Mouse (Mus musculus): ENCODE data around the gene Synrg.
A peak's percentile ranks its signal among the peaks of the same experiment; 100 is the strongest.

Synrg gene

GRCm38 (mm10) chr11:83981338-83981737 lies 17.1 kb downstream of the Synrg start:
- DNase-seq (ENCODE audit: low spot score in 2 of 2) = no peak

DNA sequence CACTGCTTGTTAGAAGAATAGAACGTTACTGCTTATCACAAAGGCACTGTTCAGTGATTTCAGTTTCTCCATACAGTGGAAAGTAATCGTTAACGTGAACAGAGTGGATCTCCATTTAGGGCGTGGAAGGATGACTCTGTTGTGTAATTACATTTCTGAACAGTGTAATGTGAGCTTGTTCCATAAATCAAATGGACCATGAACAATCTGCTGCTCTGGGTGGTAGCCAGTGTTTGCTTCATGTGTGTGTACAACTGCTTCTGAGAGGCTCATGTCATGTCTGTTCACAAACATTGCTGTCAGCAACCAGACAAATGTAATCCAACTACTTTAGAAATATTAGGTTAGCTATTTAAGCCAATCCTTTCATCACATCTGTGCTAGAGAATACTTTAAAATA lies 27.5 kb downstream of the Synrg start:
- DNase-seq (ENCODE audit: low spot score in 2 of 2) = no peak

- no peak for DNase-seq (ENCODE audit: low spot score in 2 of 2)
These were observed 29.2 kb downstream of the Synrg start for GRCm38 (mm10) chr11:83993428-83993827.

DNA sequence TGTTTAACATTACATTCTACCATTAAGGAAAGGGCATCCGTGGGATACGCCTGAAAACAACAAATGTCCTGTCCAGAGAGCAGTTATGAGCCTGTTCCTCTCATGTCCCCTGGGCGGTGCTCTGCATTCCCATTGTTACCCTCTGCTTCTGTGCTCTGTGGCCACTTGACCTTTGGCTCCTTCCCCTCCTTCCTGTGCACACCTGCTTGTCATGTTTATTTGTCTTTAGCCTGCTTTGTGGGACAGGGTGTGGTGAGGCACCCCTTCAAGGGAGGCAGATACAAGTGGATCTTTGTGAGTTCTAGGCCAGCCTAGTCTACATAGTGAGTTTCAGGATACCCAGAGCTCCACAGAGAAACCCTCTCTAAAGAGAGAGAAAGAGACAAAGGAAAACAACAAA lies 30.3 kb downstream of the Synrg start:
- no peak for DNase-seq (ENCODE audit: low spot score in 2 of 2)

- peak; percentile 33 to 56 for DNase-seq (ENCODE audit: low spot score in 2 of 2)
These were observed 31.3 kb downstream of the Synrg start for GRCm38 (mm10) chr11:83995535-83995950.

DNA sequence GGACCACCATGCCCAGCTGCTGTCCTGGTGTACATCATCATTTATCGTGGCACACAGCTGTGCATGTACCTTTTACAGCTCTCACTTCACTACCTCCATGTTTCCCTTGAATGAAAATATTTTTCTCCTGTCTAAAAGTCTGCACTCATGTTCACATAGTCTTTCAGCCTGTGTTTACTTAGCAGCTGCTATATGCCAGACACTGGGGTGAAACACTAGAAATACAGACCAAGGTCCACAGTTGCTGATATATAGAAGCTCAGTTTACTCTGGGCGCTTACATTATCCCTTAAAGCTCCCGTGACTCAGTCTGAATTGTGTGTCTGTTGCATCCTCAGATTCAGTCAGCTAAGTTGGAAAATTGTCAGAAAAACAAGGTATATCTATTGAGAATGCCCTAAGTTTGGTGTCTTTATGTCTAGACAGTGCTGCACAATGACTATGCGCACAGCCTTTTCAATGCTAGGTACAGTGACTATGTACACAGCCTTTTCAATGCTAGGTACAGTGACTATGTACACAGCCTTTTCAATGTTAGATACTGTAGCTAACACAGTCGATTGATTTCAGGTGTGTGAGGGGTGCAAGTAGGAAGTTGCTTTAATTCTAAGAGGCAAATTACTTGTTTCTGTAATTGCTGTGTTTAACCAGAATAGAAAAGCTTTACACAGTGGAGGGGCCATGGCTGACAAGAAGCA lies 33.1 kb downstream of the Synrg start:
- no peak for DNase-seq (ENCODE audit: low spot score in 2 of 2)

DNA sequence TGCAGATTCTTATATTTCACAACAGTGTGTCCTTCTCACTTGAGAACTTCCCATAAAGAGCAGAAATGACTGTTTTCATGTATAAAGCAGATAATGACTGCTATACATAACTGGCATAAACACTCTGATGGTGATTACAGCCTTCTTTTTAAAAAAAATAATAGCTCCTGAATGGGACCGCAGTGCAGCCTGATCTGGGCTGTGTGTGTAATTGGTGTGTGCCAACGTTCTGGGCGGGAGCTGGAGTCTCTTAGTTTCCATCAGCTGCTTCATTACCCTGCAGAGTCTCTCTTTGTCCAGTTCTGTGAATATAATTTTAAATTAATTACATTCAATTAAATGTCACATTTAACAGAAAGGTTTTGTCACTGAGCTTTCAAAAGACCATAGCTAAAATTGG lies 34.8 kb downstream of the Synrg start:
- DNase-seq (ENCODE audit: low spot score in 2 of 2) = no peak

DNA sequence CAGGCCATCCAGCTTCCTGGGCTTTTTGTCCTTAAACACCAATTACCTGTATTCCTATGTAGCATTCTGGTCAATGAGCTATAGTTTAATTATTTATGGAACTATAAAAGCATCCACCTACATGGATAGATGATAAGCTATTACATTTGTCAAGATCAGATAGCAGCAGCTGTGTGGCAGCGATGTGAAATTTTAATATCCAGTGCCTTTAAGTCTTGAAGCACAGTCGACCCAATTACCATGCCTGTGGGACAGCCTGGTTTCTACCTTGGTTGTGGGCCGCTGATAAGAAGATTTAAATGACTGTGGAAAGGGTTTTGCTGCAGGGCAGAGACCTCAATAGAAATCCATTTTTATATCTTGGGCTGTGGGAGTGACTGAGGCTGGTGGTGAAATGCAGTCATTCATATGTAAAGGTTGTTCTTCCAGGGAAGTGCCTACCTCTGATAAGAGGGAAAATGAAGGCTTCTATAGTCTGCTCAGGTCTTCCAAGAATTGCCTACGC lies 35.2 kb downstream of the Synrg start:
- DNase-seq (ENCODE audit: low spot score in 2 of 2) = no peak

- no peak for DNase-seq (ENCODE audit: low spot score in 2 of 2)
These were observed 37.0 kb downstream of the Synrg start for GRCm38 (mm10) chr11:84001257-84001656.

GRCm38 (mm10) chr11:84003986-84004385 lies 39.8 kb downstream of the Synrg start:
- no peak for DNase-seq (ENCODE audit: low spot score in 2 of 2)

GRCm38 (mm10) chr11:84009001-84009400 lies 44.8 kb downstream of the Synrg start:
- no peak for DNase-seq (ENCODE audit: low spot score in 2 of 2)

DNA sequence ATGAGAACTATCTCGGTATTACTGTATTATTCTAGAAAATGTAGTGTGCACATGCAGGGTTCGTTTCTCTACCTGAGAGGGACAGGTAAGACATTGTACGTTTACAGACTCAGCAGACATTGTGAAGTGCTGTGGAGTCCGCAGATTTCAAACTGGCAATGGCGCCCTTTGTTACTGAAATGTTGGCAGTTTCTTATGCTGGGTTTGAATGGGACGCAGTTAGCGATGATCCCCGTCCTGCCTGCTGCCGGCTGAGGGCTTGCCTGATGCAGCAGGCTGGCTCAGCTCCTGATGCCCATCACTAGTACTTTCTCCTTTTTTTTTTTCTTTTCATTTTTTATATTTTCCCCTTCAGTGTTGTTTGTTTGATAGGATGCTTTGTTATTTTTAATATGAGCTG lies 46.2 kb downstream of the Synrg start:
- no peak for DNase-seq (ENCODE audit: low spot score in 2 of 2)

GRCm38 (mm10) chr11:84011050-84011449 lies 46.8 kb downstream of the Synrg start:
- no peak for DNase-seq (ENCODE audit: low spot score in 2 of 2)

- DNase-seq (ENCODE audit: low spot score in 2 of 2) = no peak
These were observed 47.3 kb downstream of the Synrg start for GRCm38 (mm10) chr11:84011576-84011975.

DNA sequence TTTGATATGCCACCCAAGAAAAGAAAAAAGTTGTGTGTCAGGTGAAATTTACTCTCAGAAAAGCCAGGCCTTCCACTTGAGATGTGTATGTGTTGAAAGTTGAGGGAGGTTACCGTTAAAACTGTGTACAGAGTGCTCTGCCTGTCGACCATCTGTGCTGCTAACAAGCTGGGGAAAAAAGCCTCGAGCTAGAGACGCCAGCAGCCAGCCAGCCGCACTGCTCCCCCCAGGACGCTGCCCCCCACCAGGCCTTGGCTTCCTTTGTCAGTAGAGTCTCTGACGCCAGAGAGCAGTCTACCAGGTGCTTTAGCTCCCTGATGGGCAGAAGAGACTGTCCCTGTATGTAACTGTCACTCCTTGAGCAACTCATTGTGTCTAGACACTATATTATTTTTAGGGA lies 48.9 kb downstream of the Synrg start:
- DNase-seq (ENCODE audit: low spot score in 2 of 2) = peak in 1 of 2 experiments; percentile 38

DNA sequence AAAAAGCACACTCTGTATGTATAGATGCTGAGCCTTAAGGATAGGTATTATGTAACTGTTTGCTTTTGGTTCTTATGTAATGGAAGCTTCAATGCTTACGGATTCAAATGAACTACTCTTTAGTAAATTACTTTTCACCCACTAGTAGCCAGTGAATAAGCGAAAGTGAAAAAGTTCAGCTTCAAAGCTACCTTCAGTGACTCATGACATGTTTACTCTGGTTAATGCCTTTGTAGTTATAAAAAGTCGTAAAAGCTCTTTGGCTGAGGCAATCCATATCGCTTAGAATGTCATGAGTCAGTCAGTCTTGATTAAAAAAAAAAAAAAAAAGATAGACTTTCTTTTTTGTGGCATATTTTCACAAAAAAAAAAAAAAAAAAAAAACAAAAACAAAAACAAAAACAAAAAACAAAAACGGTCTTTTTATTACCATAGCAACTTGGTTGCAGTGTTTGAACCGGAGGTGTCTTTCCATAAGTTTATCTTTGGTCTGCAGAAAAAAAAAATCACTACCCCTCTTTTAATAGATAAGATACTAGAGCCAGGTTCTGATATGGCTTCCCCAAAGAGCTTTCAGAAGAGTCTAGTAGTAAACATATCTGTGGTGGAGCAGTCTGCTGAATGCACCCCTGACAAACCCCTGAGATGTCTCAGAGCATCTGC lies 52.0 kb downstream of the Synrg start:
- no peak for DNase-seq (ENCODE audit: low spot score in 2 of 2)

DNA sequence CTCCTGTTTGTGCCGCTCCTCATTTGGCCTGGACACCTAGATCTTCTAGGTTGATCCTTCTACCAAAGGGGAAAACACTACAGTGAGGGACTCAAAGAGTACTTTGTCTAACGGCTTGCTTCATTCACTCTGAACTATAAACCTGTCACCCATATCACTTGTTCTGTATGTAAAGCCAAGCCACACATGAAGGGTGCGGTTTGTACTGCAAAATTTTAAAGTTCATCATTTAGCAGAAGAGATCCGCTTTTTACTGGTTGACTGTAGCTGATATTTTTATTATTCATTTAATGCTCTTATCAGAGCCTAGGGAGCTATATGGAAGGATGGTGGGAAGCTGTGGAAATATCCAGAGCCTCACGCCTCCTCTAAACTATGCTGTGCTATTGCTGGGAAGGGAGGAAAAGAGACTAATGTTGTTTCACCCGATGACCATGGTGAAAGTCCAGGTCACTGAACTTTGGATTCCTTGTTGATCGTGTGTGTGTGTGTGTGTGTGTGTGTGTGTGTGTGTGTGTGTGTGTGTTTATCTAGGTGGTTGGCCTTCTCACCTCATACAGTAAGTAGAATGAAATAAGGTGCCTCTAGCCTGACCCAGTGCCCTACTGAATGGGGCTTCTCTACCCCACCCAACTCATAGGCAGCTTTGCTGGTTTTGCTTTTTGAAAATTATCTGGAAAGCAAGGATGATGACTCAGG lies 52.7 kb downstream of the Synrg start:
- no peak for DNase-seq (ENCODE audit: low spot score in 2 of 2)

DNA sequence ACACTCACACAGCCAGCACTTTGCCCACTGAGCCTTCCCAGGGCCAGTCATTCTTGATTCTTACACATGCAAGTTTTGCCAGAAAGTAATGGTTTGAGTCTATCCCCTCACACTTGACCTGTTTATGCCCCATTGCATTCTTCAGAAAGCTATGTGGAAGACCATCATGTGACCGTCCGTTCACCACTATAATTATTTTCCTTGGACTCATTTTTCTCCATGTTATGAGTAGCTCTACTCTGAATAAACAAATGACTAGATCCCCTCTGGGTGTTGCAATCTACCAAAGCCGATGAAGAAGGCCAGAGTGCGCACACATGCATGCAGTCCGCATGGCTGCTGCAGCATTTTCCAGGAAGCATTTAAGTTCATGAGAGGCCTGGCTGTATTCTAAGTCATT lies 63.0 kb downstream of the Synrg start:
- DNase-seq (ENCODE audit: low spot score in 2 of 2) = no peak

DNA sequence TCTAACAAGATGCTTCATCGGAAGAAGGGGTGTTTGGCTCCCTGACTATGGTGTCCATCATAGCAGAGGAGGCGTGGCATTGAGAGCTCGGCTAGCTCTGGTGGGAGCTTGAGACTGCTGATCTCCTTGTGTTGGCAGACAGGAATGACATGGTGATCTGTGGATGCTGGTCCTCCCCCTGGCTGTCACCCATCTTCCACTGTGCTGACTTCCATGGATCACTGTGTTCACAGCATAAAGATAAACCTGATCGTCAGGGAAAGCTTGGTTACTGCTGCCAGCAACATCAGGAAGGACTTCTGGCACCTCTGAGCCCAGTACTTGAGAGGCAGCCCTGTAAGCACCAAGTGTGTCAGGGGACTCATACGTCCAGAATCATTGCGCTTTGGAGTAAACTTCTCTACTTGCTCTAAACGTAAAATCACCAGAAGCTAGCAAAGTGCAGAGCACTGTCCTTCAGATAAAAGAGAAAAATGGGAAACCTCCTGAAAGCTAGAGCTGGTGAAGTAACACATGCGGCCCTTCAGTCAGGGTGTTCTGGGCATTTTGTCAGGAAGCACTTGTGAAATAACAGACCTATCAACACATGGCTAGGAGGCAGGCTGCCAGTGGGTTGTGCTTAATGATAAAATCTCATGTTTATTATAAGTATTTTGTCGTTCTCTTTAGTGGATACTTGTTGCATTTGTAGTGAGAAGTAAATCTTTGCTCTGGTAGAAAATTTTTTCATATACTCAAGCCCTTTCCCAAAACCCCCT lies 64.2 kb downstream of the Synrg start:
- DNase-seq (ENCODE audit: low spot score in 2 of 2) = no peak

GRCm38 (mm10) chr11:84031971-84032370 lies 67.7 kb downstream of the Synrg start:
- peak in 1 of 2 experiments; percentile 50 for DNase-seq (ENCODE audit: low spot score in 2 of 2)

- DNase-seq (ENCODE audit: low spot score in 2 of 2) = no peak
These were observed 68.3 kb downstream of the Synrg start for GRCm38 (mm10) chr11:84032559-84032958.

- no peak for DNase-seq (ENCODE audit: low spot score in 2 of 2)
These were observed 69.4 kb downstream of the Synrg start for GRCm38 (mm10) chr11:84033671-84034070.

Measured in right cerebral cortex, postnatal 36 days (tissue).